Mouse (Mus musculus) myocyte (in vitro differentiated cells): ENCODE results near the gene Lcp2. TPM values are rescaled to one million over a fixed set of nuclear protein-coding genes. Genes with fewer than 3 reads are reported as not detected.

Source experiments
- H3K27me3 ChIP-seq: one replicate; pipeline ENCODE4 v1.6.1; 2011; ENCODE audit not compliant: control insufficient read depth, insufficient read depth, insufficient read length
- H3K36me3 ChIP-seq: one replicate; pipeline ENCODE4 v1.6.1; 2011; ENCODE audit not compliant: control insufficient read depth, insufficient read depth
- H3K4me2 ChIP-seq: one replicate; pipeline ENCODE4 v1.6.1; 2011; ENCODE audit warnings: low read depth, control low read depth
- H3K4me3 ChIP-seq: one replicate; pipeline ENCODE4 v1.5.1; 2011; ENCODE audit warnings: mild to moderate bottlenecking, control low read depth, moderate library complexity
- H3K79me2 ChIP-seq: one replicate; pipeline ENCODE4 v1.6.1; 2011; ENCODE audit not compliant: control insufficient read depth, insufficient read depth
- H3ac ChIP-seq: one replicate; pipeline ENCODE4 v1.6.1; 2011; ENCODE audit not compliant: control insufficient read depth, insufficient read length
- CEBPB ChIP-seq: IDR thresholded peaks from 2 replicates; pipeline ENCODE4 v1.6.1; 2011; ENCODE audit warnings: mild to moderate bottlenecking, moderate library complexity; ENCODE audit not compliant: poor library complexity, insufficient read depth, severe bottlenecking
- E2F4 ChIP-seq: IDR thresholded peaks from one replicate; pipeline ENCODE4 v1.6.1; 2011; ENCODE audit warnings: mild to moderate bottlenecking, control low read depth, moderate library complexity; ENCODE audit not compliant: insufficient read depth
- MAX ChIP-seq: IDR thresholded peaks from one replicate; pipeline ENCODE4 v1.6.1; 2011; ENCODE audit warnings: low read depth, mild to moderate bottlenecking, control low read depth
- MYOD1 ChIP-seq, 3 experiments: IDR thresholded peaks; one replicate each; pipeline ENCODE4 v1.6.1; 2011; ENCODE audit warnings: control low read depth in 2 of 3, low read depth in 2 of 3, mild to moderate bottlenecking in 2 of 3, moderate library complexity in 1 of 3; ENCODE audit not compliant: insufficient read length in 2 of 3, control insufficient read depth in 1 of 3
- MYOG ChIP-seq, 3 experiments: IDR thresholded peaks; one replicate each; pipeline ENCODE4 v1.6.1; 2011; ENCODE audit warnings: control low read depth in 2 of 3, low read depth in 2 of 3, mild to moderate bottlenecking in 2 of 3; ENCODE audit not compliant: insufficient read length in 2 of 3, control insufficient read depth in 1 of 3, insufficient read depth in 1 of 3
- POLR2A ChIP-seq: IDR thresholded peaks from one replicate; pipeline ENCODE4 v1.6.1; 2011; ENCODE audit warnings: low read depth, mild to moderate bottlenecking, control low read depth, moderate library complexity; ENCODE audit not compliant: insufficient read length
- POLR2AphosphoS2 ChIP-seq: IDR thresholded peaks from one replicate; pipeline ENCODE4 v1.6.1; 2011; ENCODE audit warnings: low read depth, control low read depth; ENCODE audit not compliant: insufficient read length
- REST ChIP-seq: IDR thresholded peaks from one replicate; pipeline ENCODE4 v1.6.1; 2011; ENCODE audit warnings: mild to moderate bottlenecking, control low read depth, moderate library complexity; ENCODE audit not compliant: insufficient read depth, insufficient read length
- SRF ChIP-seq: IDR thresholded peaks from one replicate; pipeline ENCODE4 v1.6.1; 2011; ENCODE audit warnings: low read depth; ENCODE audit not compliant: control insufficient read depth, insufficient read length
- TCF12 ChIP-seq: IDR thresholded peaks from one replicate; pipeline ENCODE4 v1.6.1; 2011; ENCODE audit warnings: mild to moderate bottlenecking, control low read depth; ENCODE audit not compliant: poor library complexity, insufficient read depth, severe bottlenecking
- TCF3 ChIP-seq: IDR thresholded peaks from one replicate; pipeline ENCODE4 v1.6.1; 2011; ENCODE audit warnings: low read depth, control low read depth; ENCODE audit not compliant: insufficient read length
- USF1 ChIP-seq: IDR thresholded peaks from one replicate; pipeline ENCODE4 v1.6.1; 2011; ENCODE audit warnings: low read depth, mild to moderate bottlenecking, control low read depth, moderate library complexity
- polyA plus RNA-seq: library from polyadenylated mRNA; unstranded; fragments of >200 nt; fragmentation: generic; extraction: Trizol; gene quantifications from one replicate; pipeline ENCODE4 v1.2.1, GENCODE M21; 2012; ENCODE audit warnings: missing spikeins

The Lcp2 gene
- polyA plus RNA-seq, 1 experiment: 0.07 TPM

DNA sequence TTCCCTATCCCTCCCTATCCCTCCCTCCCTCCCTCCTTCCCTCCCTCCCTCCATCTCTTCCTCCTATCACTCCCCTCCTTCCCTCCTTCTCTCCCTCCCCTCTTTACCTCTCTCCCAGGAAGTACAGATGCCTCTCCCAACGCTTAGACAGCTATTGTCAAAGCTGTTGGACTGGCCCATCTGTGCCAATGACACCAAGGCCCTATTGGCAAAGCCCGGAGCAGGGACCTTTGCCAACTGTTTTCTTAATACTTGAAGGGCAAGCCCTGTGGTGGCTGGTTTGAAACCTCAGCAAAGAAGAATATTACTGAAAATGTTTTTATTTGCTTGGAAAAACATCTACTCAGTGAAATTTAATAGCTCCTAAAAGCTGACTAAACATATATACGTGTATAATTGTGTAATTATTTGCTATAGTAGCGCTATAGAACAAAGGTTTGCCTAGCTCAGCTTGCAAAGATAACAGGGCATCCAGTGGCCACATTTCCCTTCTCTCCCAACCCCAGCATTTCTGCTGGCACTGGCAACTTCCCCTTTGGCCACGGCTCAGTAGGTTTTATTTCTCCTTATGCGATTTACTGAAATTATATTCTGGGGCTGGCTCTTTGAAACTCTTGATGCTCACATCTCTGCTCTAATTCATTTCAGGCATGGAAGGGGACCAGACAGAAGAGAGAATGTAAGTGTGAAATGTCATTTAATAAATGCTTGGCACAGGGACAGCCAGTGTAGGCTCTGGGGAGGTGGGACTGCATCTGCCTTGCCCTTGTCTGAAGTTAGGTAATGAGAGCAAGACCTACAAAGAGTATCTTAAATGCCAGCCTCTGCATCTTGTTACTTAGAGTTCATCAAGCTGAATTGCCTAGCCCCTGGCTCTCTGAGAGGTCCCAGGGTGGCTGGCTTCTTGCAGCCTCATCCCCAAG lies 33.1 kb downstream of the Lcp2 start:
- H3ac ChIP-seq: no peak overlapping the region
- no peak overlapping the region for H3K4me2 ChIP-seq
- no peaks in the 10 kb centered on the region for H3K27me3 ChIP-seq
- H3K79me2 ChIP-seq: no peaks in the 10 kb centered on the region
- H3K36me3 ChIP-seq: no peaks in the 10 kb centered on the region
- TF ChIP-seq USF1: no peak
- TF ChIP-seq MAX: no peak
- no peak for TF ChIP-seq TCF3
- no peak for TF ChIP-seq TCF12
- TF ChIP-seq CEBPB: no peak
- TF ChIP-seq MYOD1 (IDR thresholded peaks at IDR 0.05; ENCODE audit: control insufficient read depth in 1 of 3, insufficient read length in 2 of 3, low read depth in 2 of 3): no peak
- TF ChIP-seq REST: no peak
- no peak for TF ChIP-seq E2F4
- TF ChIP-seq MYOG (IDR thresholded peaks at IDR 0.05; ENCODE audit: control insufficient read depth in 1 of 3, insufficient read depth in 1 of 3, insufficient read length in 2 of 3, low read depth in 2 of 3): no peak
- no peak for TF ChIP-seq SRF
- no peak for TF ChIP-seq POLR2AphosphoS2
- no peak for TF ChIP-seq POLR2A
- H3K4me3 ChIP-seq: no peak overlapping the region

DNA sequence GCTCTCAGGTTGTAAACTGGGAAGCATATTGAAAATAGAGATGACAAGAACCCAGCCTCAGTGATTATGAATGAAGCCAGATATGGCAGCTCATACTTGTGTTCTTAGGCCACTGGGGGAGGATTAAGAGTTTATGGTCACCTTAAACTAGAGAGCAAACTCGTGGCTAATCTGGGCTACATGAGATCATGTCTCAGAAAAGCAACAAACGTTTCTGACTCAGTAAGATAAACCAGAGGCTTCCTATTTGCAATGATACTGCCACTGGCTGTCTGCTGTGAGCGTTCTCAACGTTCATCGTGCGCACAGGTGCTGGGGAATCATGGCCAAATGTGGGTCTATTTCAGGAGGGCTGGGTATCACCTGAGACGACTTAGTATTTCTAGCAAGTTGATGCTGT lies 37.1 kb downstream of the Lcp2 start:
- TF ChIP-seq TCF3: no peak
- TF ChIP-seq MYOD1 (IDR thresholded peaks at IDR 0.05; ENCODE audit: control insufficient read depth in 1 of 3, insufficient read length in 2 of 3, low read depth in 2 of 3): no peak
- no peak for TF ChIP-seq TCF12
- TF ChIP-seq CEBPB: no peak
- TF ChIP-seq REST: no peak
- TF ChIP-seq SRF: no peak
- no peak for TF ChIP-seq MAX
- no peak for TF ChIP-seq MYOG (IDR thresholded peaks at IDR 0.05; ENCODE audit: control insufficient read depth in 1 of 3, insufficient read depth in 1 of 3, insufficient read length in 2 of 3, low read depth in 2 of 3)
- TF ChIP-seq POLR2A: no peak
- no peak for TF ChIP-seq USF1
- no peak for TF ChIP-seq POLR2AphosphoS2
- no peak for TF ChIP-seq E2F4
- no peaks in the 10 kb centered on the region for H3K36me3 ChIP-seq
- no peak overlapping the region for H3K4me2 ChIP-seq
- no peaks in the 10 kb centered on the region for H3K79me2 ChIP-seq
- no peak overlapping the region for H3ac ChIP-seq
- H3K27me3 ChIP-seq: no peaks in the 10 kb centered on the region
- H3K4me3 ChIP-seq: no peak overlapping the region

DNA sequence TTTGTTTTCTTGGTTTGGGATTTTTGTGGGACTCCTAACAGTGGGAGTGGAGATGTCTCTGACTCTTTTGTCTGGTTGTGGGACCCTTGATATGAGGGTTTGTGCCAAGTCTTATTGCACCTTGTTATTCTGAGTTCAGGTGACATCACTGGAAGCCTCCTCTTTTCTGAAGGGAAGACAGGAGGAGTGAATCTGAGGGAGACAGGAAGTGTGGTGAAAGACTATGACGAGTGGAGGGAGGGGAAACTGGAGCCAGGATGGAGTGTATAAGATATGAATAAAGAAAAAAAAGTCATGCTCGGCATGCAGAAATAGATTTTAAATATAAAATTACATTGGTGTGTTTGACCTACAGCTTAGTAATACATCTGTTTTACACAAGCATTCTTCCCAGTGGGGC lies 37.9 kb downstream of the Lcp2 start:
- no peak for TF ChIP-seq POLR2A
- TF ChIP-seq TCF12: no peak
- TF ChIP-seq MYOD1 (IDR thresholded peaks at IDR 0.05; ENCODE audit: control insufficient read depth in 1 of 3, insufficient read length in 2 of 3, low read depth in 2 of 3): no peak
- no peak for TF ChIP-seq REST
- no peak for TF ChIP-seq POLR2AphosphoS2
- no peak for TF ChIP-seq SRF
- no peak for TF ChIP-seq MYOG (IDR thresholded peaks at IDR 0.05; ENCODE audit: control insufficient read depth in 1 of 3, insufficient read depth in 1 of 3, insufficient read length in 2 of 3, low read depth in 2 of 3)
- TF ChIP-seq MAX: no peak
- TF ChIP-seq USF1: no peak
- TF ChIP-seq E2F4: no peak
- TF ChIP-seq CEBPB: no peak
- no peak for TF ChIP-seq TCF3
- H3K27me3 ChIP-seq: no peaks in the 10 kb centered on the region
- no peaks in the 10 kb centered on the region for H3K79me2 ChIP-seq
- H3K4me3 ChIP-seq: no peak overlapping the region
- H3K4me2 ChIP-seq: no peak overlapping the region
- H3K36me3 ChIP-seq: no peaks in the 10 kb centered on the region
- H3ac ChIP-seq: no peak overlapping the region

DNA sequence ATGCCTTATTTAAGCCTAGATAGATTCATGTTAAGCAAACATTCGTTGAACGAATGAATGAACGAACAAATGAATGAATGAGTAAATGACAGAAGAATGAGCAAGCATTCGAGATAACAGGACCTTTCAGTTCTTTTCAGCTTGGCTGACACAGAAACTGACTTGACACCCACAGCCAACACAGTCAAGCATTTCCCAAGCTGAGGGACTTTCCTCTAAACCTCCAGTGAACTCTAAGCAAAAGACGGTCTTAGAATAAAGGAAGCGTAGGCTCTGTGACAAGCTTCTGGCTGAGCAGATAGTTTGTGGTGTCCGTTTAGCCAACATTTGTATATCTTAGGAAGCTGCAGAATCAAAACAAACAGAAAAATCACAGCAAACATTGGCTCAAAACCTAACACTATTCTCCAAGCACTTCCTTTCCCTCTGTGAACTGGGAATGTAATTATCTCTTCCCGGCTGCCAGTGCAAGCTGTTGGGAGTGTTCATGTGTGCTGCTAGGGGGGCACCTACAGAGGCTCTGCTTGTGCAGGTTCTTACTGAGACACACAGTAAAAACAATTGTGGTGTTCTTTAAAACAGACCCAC lies 39.5 kb downstream of the Lcp2 start:
- H3K79me2 ChIP-seq: no peaks in the 10 kb centered on the region
- H3K4me2 ChIP-seq: no peak overlapping the region
- no peaks in the 10 kb centered on the region for H3K27me3 ChIP-seq
- TF ChIP-seq REST (no peak), MAX (no peak), TCF3 (no peak)
- H3K36me3 ChIP-seq: no peaks in the 10 kb centered on the region
- no peak overlapping the region for H3ac ChIP-seq
- H3K4me3 ChIP-seq: no peak overlapping the region

DNA sequence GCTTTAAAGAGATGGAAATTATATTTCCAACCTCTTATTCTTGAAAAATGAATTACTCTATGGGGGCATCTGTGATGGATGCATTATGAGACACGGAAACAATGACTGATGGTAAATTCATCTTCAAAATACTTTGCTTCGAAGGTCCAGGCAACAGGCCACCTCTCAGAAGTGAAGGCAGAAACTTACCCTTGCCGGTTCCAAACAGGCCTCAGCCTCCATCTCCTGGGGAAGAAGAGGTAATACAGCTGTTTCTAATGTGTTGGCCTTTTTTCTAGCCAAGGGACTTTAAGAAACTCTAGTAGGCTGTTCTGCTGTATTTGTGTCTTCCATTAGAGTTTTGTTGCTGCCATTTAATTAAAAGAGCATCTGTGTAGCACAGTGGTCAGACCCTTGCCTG lies 40.3 kb downstream of the Lcp2 start:
- H3K4me2 ChIP-seq: no peak overlapping the region
- H3K4me3 ChIP-seq: no peak overlapping the region
- H3K36me3 ChIP-seq: no peaks in the 10 kb centered on the region
- no peaks in the 10 kb centered on the region for H3K79me2 ChIP-seq
- no peak for TF ChIP-seq MYOG (IDR thresholded peaks at IDR 0.05; ENCODE audit: control insufficient read depth in 1 of 3, insufficient read depth in 1 of 3, insufficient read length in 2 of 3, low read depth in 2 of 3)
- no peak for TF ChIP-seq TCF3
- no peak for TF ChIP-seq TCF12
- H3K27me3 ChIP-seq: no peaks in the 10 kb centered on the region
- H3ac ChIP-seq: no peak overlapping the region
